Mouse (Mus musculus) heart, adult 2 months (tissue): ENCODE data around the gene Zfp276. TPM values are rescaled to one million over a fixed set of nuclear protein-coding genes. Genes with fewer than 3 reads are reported as not detected.

ENCODE experiments used
- DNase-seq, 2 experiments: peaks; one replicate each; pipeline ENCODE4 v3.0.0; 2021
- H3K27ac ChIP-seq: fragments of 200-600 bp; 2 replicates; pipeline ENCODE4 v1.8.1; 2022
- H3K27me3 ChIP-seq: fragments of 200-500 bp; 2 replicates; pipeline ENCODE4 v1.6.1; 2012; ENCODE audit warnings: mild to moderate bottlenecking, low read length, inconsistent platforms, mixed read lengths; ENCODE audit not compliant: control insufficient read depth, insufficient read depth
- H3K36me3 ChIP-seq: fragments of 200-500 bp; 2 replicates; pipeline ENCODE4 v1.6.1; 2012; ENCODE audit warnings: low read length, inconsistent platforms; ENCODE audit not compliant: control insufficient read depth, insufficient read depth
- H3K4me1 ChIP-seq: fragments of 200-500 bp; 2 replicates; pipeline ENCODE4 v1.6.1; 2011; ENCODE audit warnings: low read length; ENCODE audit not compliant: control insufficient read depth, insufficient read depth
- H3K4me3 ChIP-seq: fragments of 200-600 bp; 2 replicates; pipeline ENCODE4 v1.8.1; 2022
- H3K79me2 ChIP-seq: fragments of 200-500 bp; replicated peaks from 2 replicates; pipeline ENCODE4 v1.6.1; 2012; ENCODE audit warnings: mild to moderate bottlenecking, inconsistent platforms, low read length, moderate library complexity, mixed read lengths; ENCODE audit not compliant: control insufficient read depth, insufficient read depth
- H3K9ac ChIP-seq: fragments of 200-500 bp; 2 replicates; pipeline ENCODE4 v1.6.1; 2012; ENCODE audit warnings: low read depth, mild to moderate bottlenecking, control low read depth, inconsistent platforms, low read length, mixed read lengths
- CTCF ChIP-seq: fragments of 200-600 bp; IDR thresholded peaks from 2 replicates; pipeline ENCODE4 v1.8.1; 2022; ENCODE audit warnings: antibody characterized with exemption, mild to moderate bottlenecking, moderate library complexity
- EP300 ChIP-seq: fragments of 200-500 bp; IDR thresholded peaks from 2 replicates; pipeline ENCODE4 v1.6.1; 2011; ENCODE audit warnings: low read depth, low read length, control low read depth; ENCODE audit not compliant: insufficient read depth
- POLR2A ChIP-seq: fragments of 200-500 bp; IDR thresholded peaks from 2 replicates; pipeline ENCODE4 v1.6.1; 2011; ENCODE audit warnings: mild to moderate bottlenecking, low read depth, low read length, control low read depth; ENCODE audit not compliant: insufficient read depth
- WGBS: fragments of 180-500 bp; shearing (Covaris S2); methylation state at CpG from one replicate; pipeline ENCODE4 v1.1.7; 2018; 5-methylcytosine and 5-hydroxymethylcytosine counted together
- intact Hi-C: fragments of 180-260 bp; cut with DNase I; formaldehyde crosslinking; loops from one replicate; pipeline ENCODE4 v1.15.1; 2025
- polyA plus RNA-seq: library from polyadenylated mRNA; depleted of rRNA; stranded (reverse); fragments of >200 nt; gene quantifications from 2 replicates; pipeline ENCODE4 v1.2.3, GENCODE M21; 2012; rRNA removed
- total RNA-seq, 2 experiments: library from RNA; stranded (reverse); gene quantifications; 2 replicates each; pipeline ENCODE4 v1.2.3; 2021

Gene Zfp276
- total and polyA plus RNA-seq, 3 experiments: 9.3 to 16.1 (median 11.2) TPM

DNA sequence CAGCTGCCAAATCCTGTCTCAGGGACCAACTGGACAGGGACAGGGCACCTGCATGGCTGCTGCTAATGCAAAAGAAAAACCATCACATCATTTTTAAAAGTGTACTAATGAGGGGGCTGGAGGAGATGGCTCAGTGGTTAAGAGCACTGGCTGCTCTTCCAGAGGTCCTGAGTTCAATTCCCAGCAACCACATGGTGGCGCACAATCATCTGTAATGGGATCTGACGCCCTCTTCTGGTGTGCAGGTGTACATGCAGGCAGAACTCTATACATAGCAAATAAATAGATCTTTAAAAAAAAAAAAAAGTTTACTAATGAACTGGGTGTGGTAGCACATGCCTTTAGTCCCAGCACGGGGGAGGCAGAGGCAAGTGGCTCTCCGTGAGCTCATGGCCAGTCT, 54.7 kb downstream of the Zfp276 start:
- no peaks in the 10 kb centered on the region for H3K36me3 ChIP-seq
- 70% methylated on average over 4 of the region's 4 CpGs for WGBS
- no peaks in the 10 kb centered on the region for H3K4me1 ChIP-seq
- no peak overlapping the region for H3K27ac ChIP-seq
- intact Hi-C loops: no loop called here
- H3K4me3 ChIP-seq: no peak overlapping the region
- H3K79me2 ChIP-seq: no peaks in the 10 kb centered on the region
- no peak for TF ChIP-seq CTCF
- TF ChIP-seq POLR2A: no peak
- TF ChIP-seq EP300: no peak
- no peaks in the 10 kb centered on the region for H3K27me3 ChIP-seq
- DNase-seq: no peak
- no peak overlapping the region for H3K9ac ChIP-seq

DNA sequence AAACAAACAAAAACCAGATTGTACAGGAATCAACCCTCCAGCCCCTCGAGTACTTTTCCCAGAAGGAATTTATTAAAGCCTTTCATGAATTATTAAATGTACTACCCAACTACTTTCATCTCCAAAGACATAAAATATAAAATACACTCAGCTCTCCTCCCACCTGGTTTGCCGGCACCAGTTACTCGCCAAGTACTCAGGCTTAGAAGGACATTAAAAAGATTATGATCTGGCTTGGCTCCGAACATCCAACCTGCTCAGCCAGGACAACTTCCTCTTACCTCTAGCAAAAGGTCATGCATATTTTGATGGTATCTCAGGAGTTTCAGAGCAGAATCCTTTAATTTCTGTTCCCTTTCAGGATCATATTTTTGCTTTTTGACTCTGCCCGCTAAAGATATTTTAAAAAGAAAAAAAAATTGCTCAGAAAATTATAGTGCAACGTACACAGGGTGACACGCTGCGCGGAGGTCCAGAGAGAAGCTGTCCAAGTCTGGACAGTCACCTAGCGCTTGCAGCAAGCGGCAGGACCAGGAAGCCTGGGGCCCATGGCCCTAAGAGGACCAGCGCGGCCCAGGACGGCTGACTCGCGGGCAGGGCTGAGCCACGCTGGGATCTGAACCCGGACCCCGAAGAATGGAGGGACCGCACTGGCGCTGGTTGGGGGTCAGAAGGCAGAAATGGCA, 63.9 kb downstream of the Zfp276 start:
- intact Hi-C loops: loop anchor here (2.0 to 5.0 kb wide), 2 partner anchors 63 to 104 kb away; partner anchors contain the start of genes Def8, Vps9d1 and Zfp276
- Histone ChIP-seq H3K9ac (peak overlapping the region; percentile 43; the same call in 1 of the 2 replicates), H3K27me3 (no peaks in the 10 kb centered on the region), H3K4me1 (peaks cover 2% of the 10 kb centered on the region; the same call in 1 of the 2 replicates), H3K36me3 (no peaks in the 10 kb centered on the region), H3K27ac (no peak overlapping the region), H3K79me2 (no peaks in the 10 kb centered on the region), H3K4me3 (peak overlapping the region; percentile 58)
- TF ChIP-seq POLR2A (no peak), CTCF (no peak), EP300 (no peak)
- DNase-seq: no peak
- WGBS: 5% methylated on average over 21 of the region's 21 CpGs

DNA sequence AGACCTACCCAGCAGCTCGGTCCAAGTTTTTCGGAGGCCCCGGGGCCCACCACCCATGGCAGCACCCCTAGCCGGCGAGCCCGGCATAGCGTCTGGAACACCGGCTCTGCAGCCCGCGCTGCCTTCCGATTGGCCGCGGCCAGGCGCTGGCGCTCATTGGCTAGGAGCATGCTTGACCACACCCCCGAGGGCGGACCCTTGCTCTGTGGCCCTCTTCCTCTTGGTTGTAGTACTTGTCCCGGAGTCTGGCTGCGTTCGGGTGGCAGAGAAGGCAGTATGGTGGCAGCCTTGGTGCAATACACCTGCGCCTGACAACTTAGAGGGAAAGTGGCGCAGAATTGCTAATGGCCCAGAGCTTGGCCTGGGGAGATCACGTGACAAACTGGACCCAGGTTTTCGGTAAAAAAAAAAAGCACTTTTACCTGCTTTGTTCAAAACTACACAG, 64.5 kb downstream of the Zfp276 start, which contains the start of gene Fanca:
Gene Fanca, minus strand, starts transcription at position 110 of the 445 bp plus-strand sequence.
- no peaks in the 10 kb centered on the region for H3K36me3 ChIP-seq
- H3K4me3 ChIP-seq: peak within 1 kb of the TSS; percentile 58
- TF ChIP-seq POLR2A: peak; percentile 81
- peak; percentile 60 for TF ChIP-seq CTCF
- no peak for TF ChIP-seq EP300
- no peaks in the 10 kb centered on the region for H3K79me2 ChIP-seq
- H3K27me3 ChIP-seq: no peaks in the 10 kb centered on the region
- H3K9ac ChIP-seq: peak within 1 kb of the TSS; percentile 43; the same call in 1 of the 2 replicates
- H3K4me1 ChIP-seq: peaks cover 2% of the 10 kb centered on the region; the same call in 1 of the 2 replicates
- intact Hi-C loops: loop anchor here (2.0 to 5.0 kb wide), 2 partner anchors 64 to 104 kb away; partner anchors contain the start of genes Def8, Vps9d1 and Zfp276
- H3K27ac ChIP-seq: no peak within 1 kb of the TSS; the same call in 1 of the 2 replicates
- under 1% methylated on average over 24 of the region's 24 CpGs for WGBS
- DNase-seq: peak; percentile 93 to 95

Other genes with a start within 250 kb of the Zfp276 start
- 10 to 100 TPM; 68.0 to 76.3 TPM for gene Ankrd11, start 211.9 kb upstream of the Zfp276 start, total RNA-seq
- 34.4 and 48.3 TPM in 2 replicates for gene Ankrd11, start 211.9 kb upstream of the Zfp276 start, polyA plus RNA-seq
- gene Spg7, start 191.3 kb upstream of the Zfp276 start, total RNA-seq: 10 to 100 TPM; 74.4 to 88.2 TPM
- 95.9 and 113 TPM in 2 replicates for gene Spg7, start 191.3 kb upstream of the Zfp276 start, polyA plus RNA-seq
- gene Rpl13, start 151.8 kb upstream of the Zfp276 start, total RNA-seq: 100 to 1,000 TPM; 418 to 463 TPM
- 440 and 616 TPM in 2 replicates for gene Rpl13, start 151.8 kb upstream of the Zfp276 start, polyA plus RNA-seq
- gene Cpne7, start 136.8 kb upstream of the Zfp276 start, total RNA-seq: under 1 TPM; 0.18 to 0.91 TPM
- gene Cpne7, start 136.8 kb upstream of the Zfp276 start, polyA plus RNA-seq: 0.91 and 1.7 TPM in 2 replicates
- under 1 TPM; 0.27 to 0.91 TPM for gene Sult5a1, start 95.9 kb upstream of the Zfp276 start, total RNA-seq
- gene Sult5a1, start 95.9 kb upstream of the Zfp276 start, polyA plus RNA-seq: 2.3 and 5.3 TPM in 2 replicates
- gene Dpep1, start 68.0 kb upstream of the Zfp276 start, total RNA-seq: 10 to 100 TPM; 35.4 to 55.0 TPM
- gene Dpep1, start 68.0 kb upstream of the Zfp276 start, polyA plus RNA-seq: 80.1 and 103 TPM in 2 replicates
- gene Chmp1a, start 41.4 kb upstream of the Zfp276 start, total RNA-seq: 10 to 100 TPM; 56.3 to 58.3 TPM
- 63.9 and 81.4 TPM in 2 replicates for gene Chmp1a, start 41.4 kb upstream of the Zfp276 start, polyA plus RNA-seq
- 10 to 100 TPM; 25.6 to 29.4 TPM for gene Spata33, start 41.4 kb upstream of the Zfp276 start, total RNA-seq
- gene Spata33, start 41.4 kb upstream of the Zfp276 start, polyA plus RNA-seq: 16.2 and 16.4 TPM in 2 replicates
- 10 to 100 TPM; 18.4 to 22.9 TPM for gene Cdk10, start 29.4 kb upstream of the Zfp276 start, total RNA-seq
- gene Cdk10, start 29.4 kb upstream of the Zfp276 start, polyA plus RNA-seq: 32.4 and 37.0 TPM in 2 replicates
- 1 to 10 TPM; 6.0 to 7.5 TPM for gene Spata2l, start 18.0 kb upstream of the Zfp276 start, total RNA-seq
- 6.7 and 7.0 TPM in 2 replicates for gene Spata2l, start 18.0 kb upstream of the Zfp276 start, polyA plus RNA-seq
- 10 to 100 TPM; 22.6 to 34.3 TPM for gene Vps9d1, start 153 bp downstream of the Zfp276 start, total RNA-seq
- gene Vps9d1, start 153 bp downstream of the Zfp276 start, polyA plus RNA-seq: 44.0 and 52.1 TPM in 2 replicates
- 1 to 10 TPM; 5.3 to 6.2 TPM for gene Fanca, start 64.4 kb downstream of the Zfp276 start, total RNA-seq
- 3.9 and 4.6 TPM in 2 replicates for gene Fanca, start 64.4 kb downstream of the Zfp276 start, polyA plus RNA-seq
- under 1 TPM; 0.11 to 0.26 TPM for gene Spire2, start 78.5 kb downstream of the Zfp276 start, total RNA-seq
- gene Spire2, start 78.5 kb downstream of the Zfp276 start, polyA plus RNA-seq: 0.29 and 0.53 TPM in 2 replicates
- 100 to 1,000 TPM; 125 to 134 TPM for gene Tcf25, start 119.6 kb downstream of the Zfp276 start, total RNA-seq
- gene Tcf25, start 119.6 kb downstream of the Zfp276 start, polyA plus RNA-seq: 137 and 147 TPM in 2 replicates
- not detected for gene Mc1r, start 152.9 kb downstream of the Zfp276 start, total RNA-seq
- gene Mc1r, start 152.9 kb downstream of the Zfp276 start, polyA plus RNA-seq: not detected in 2 replicates
- gene Tubb3, start 157.2 kb downstream of the Zfp276 start, total RNA-seq: under 1 TPM in 1 of 2 experiments, not detected in 1; 0.59 TPM
- 4.6 and 6.2 TPM in 2 replicates for gene Tubb3, start 157.2 kb downstream of the Zfp276 start, polyA plus RNA-seq
- 10 to 100 TPM; 56.4 to 63.4 TPM for gene Def8, start 169.3 kb downstream of the Zfp276 start, total RNA-seq
- gene Def8, start 169.3 kb downstream of the Zfp276 start, polyA plus RNA-seq: 48.1 and 54.7 TPM in 2 replicates
- 10 to 100 TPM; 60.1 to 65.1 TPM for gene Afg3l1, start 223.7 kb downstream of the Zfp276 start, total RNA-seq
- 22.6 and 39.2 TPM in 2 replicates for gene Afg3l1, start 223.7 kb downstream of the Zfp276 start, polyA plus RNA-seq